Mouse (Mus musculus) hindbrain, embryonic 15.5 days (tissue): ENCODE results near the gene Irs3. TPM values are rescaled to one million over a fixed set of nuclear protein-coding genes. Genes with fewer than 3 reads are reported as not detected.

Experiments
- ATAC-seq: fragments of 200-750 bp; cut with Nextera tagmentation; 2 replicates; pipeline ENCODE4 v1.8.0; 2017; ENCODE audit warnings: low read depth, moderate number of reproducible peaks, moderate TSS enrichment; ENCODE audit not compliant: low FRiP score
- H3K27ac ChIP-seq: fragments of 300-500 bp; sonication (generic); replicated peaks from 2 replicates; pipeline ENCODE4 v1.5.1; 2015; ENCODE audit warnings: mild to moderate bottlenecking, inconsistent platforms
- H3K27me3 ChIP-seq: fragments of 300-500 bp; sonication (generic); 2 replicates; pipeline ENCODE4 v1.6.1; 2015; ENCODE audit warnings: control low read depth, inconsistent platforms
- H3K36me3 ChIP-seq: fragments of 300-500 bp; sonication (generic); 2 replicates; pipeline ENCODE4 v1.6.1; 2015; ENCODE audit warnings: control low read depth, inconsistent platforms
- H3K4me1 ChIP-seq: fragments of 300-500 bp; sonication (generic); replicated peaks from 2 replicates; pipeline ENCODE4 v1.6.1; 2015; ENCODE audit warnings: control low read depth, inconsistent platforms
- H3K4me2 ChIP-seq: fragments of 300-500 bp; sonication (generic); 2 replicates; pipeline ENCODE4 v1.6.1; 2015; ENCODE audit warnings: moderate library complexity, mild to moderate bottlenecking, inconsistent platforms
- H3K4me3 ChIP-seq: fragments of 300-500 bp; sonication (generic); 2 replicates; pipeline ENCODE4 v1.5.1; 2015; ENCODE audit warnings: mild to moderate bottlenecking, inconsistent platforms
- H3K9ac ChIP-seq: fragments of 300-500 bp; sonication (generic); 2 replicates; pipeline ENCODE4 v1.6.1; 2015; ENCODE audit warnings: inconsistent platforms
- H3K9me3 ChIP-seq: fragments of 300-500 bp; sonication (generic); 2 replicates; pipeline ENCODE4 v1.6.1; 2016; ENCODE audit warnings: control low read depth, inconsistent platforms
- WGBS: fragments of 180-500 bp; shearing (Covaris S2); methylation state at CpG from one replicate; pipeline ENCODE4 v1.1.7; 2015; 5-methylcytosine and 5-hydroxymethylcytosine counted together
- polyA plus RNA-seq: library from polyadenylated mRNA; unstranded; fragments of >200 nt; fragmentation: Nextera tagmentation; extraction: Ambion mirVana; gene quantifications from 2 replicates; pipeline ENCODE4 v1.2.1, GENCODE M21; 2015

Gene Irs3
- 0.09 and 0.12 TPM in 2 replicates for polyA plus RNA-seq

DNA sequence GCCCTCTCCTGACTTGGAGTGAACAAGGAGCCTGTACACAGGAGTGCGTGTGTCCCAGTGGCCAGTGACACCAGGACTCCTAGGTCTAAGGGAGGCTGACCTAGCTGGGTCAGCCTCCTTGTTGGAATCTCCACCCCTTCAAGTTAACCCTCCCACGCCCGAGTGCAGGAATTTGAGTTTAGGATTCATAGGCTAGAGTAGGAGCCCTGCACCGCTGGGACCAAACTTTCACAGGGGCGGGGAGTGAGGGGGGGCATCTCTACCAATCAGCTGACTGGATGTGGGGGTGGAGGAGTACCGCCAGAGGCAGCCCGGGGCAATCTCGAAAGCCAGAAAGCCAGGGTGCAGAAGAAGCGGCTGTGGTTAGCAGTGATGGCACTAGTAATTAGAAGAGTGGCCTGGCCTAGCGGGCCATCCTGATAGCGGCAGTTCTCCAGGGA is at the start of gene Irs3:
Gene Irs3 (minus strand): TSS at position 63 of the 440 bp plus-strand sequence.
- Histone ChIP-seq H3K9ac (0 out of 2 replicates have a peak within 1 kb of the TSS, but pooled peaks have one; percentile 9), H3K27ac (no peak within 1 kb of the TSS), H3K4me1 (peaks cover 22% of the 10 kb centered on the region), H3K9me3 (no peaks in the 10 kb centered on the region), H3K36me3 (peaks cover 6% of the 10 kb centered on the region), H3K27me3 (peaks cover 37% of the 10 kb centered on the region), H3K4me3 (peak within 1 kb of the TSS; percentile 27), H3K4me2 (peak within 1 kb of the TSS; percentile 49)
- 14% methylated on average over 11 of the region's 11 CpGs for WGBS
- ATAC-seq = no peak

DNA sequence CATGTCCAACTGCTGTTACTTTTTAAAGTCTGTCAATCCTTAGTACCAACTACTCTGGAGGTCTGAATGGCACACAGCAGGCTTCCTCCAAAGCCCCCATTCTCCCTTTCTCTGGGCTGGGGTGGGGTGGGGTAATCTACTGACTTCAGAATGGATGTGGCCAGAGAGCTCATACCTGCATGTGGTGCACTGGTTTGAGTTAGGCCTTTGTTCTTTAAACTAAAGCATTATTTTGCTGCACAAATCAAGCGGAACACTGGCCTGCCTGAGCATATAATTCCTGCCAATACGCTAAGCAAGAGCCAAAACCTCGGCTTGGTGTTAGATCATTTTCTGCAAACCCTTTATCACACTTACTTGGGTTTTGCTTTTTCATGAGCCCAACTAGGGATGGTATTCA is 49.3 kb upstream of the Irs3 start:
- Histone ChIP-seq H3K27me3 (no peaks in the 10 kb centered on the region), H3K27ac (no peak overlapping the region), H3K4me1 (no peaks in the 10 kb centered on the region), H3K4me2 (no peak overlapping the region), H3K4me3 (no peak overlapping the region), H3K9me3 (no peaks in the 10 kb centered on the region), H3K9ac (no peak overlapping the region), H3K36me3 (no peaks in the 10 kb centered on the region)
- 41% methylated on average over 3 of the region's 3 CpGs for WGBS
- no peak for ATAC-seq

DNA sequence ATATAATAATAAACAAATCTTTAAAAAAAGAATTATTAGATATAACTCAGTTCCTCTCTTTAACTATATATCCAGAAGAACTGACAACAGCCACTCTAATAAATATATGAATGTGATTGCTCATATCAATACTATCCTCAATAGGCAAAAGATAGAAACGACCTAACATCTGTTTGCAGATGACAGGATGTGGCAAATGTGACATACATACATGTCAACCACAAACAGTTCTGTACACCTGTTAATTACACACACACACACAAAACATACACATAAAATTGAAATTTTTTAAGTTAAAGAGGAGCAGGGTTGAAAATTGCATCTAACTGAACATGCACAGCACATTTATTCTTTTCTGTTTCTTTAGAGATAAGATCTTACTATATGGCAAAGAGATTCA is 46.4 kb upstream of the Irs3 start:
- no peak overlapping the region for H3K27ac ChIP-seq
- H3K4me1 ChIP-seq = no peaks in the 10 kb centered on the region
- H3K4me3 ChIP-seq = no peak overlapping the region
- no peak overlapping the region for H3K9ac ChIP-seq
- no peak overlapping the region for H3K4me2 ChIP-seq
- no peaks in the 10 kb centered on the region for H3K9me3 ChIP-seq
- no peaks in the 10 kb centered on the region for H3K36me3 ChIP-seq
- no peaks in the 10 kb centered on the region for H3K27me3 ChIP-seq
- 77% methylated on average over 1 of the region's 1 CpGs for WGBS
- ATAC-seq = no peak

DNA sequence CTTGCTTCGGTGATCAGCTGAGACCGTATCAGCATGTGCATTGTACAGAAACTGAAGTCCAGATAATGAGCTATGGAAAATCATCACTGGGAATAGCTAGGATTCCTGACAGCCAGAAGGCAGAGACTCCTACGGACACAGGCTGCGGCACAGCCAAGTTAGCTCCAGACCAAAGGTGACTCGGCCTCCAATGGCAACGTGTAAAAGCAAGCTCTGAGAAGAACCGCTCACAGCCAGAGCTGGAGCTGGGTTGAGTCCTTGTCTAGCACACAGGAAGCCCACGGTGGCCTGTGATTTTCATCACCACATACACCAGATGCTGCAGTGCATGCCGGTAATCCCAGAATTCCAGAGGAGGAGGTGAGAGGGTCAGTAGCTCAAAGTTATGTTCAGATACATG is 45.0 kb upstream of the Irs3 start:
- Histone ChIP-seq H3K27me3 (no peaks in the 10 kb centered on the region), H3K4me2 (no peak overlapping the region), H3K9ac (no peak overlapping the region), H3K9me3 (no peaks in the 10 kb centered on the region), H3K4me3 (no peak overlapping the region), H3K4me1 (no peaks in the 10 kb centered on the region), H3K27ac (no peak overlapping the region), H3K36me3 (no peaks in the 10 kb centered on the region)
- WGBS = 69% methylated on average over 9 of the region's 9 CpGs
- ATAC-seq = no peak

DNA sequence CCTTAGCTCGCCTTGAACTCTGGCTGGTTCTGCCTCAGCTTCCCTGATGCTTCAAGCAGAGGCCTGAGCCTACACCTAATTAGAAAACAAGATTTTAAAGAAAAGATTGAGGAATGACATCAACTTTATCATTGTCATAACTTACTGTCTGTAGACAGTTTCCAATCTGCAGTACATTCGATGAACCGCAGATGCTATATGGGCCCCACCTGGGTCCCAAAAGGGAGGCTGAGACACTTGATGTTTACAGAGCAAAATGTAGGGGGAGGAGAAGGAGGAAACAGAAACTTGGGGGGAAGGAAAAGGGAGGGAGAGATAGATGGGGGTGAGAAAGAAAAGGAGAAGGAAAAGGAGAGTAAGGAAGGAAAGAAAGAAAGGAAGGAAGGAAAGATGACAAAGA is 44.5 kb upstream of the Irs3 start:
- no peak for ATAC-seq
- no peak overlapping the region for H3K27ac ChIP-seq

DNA sequence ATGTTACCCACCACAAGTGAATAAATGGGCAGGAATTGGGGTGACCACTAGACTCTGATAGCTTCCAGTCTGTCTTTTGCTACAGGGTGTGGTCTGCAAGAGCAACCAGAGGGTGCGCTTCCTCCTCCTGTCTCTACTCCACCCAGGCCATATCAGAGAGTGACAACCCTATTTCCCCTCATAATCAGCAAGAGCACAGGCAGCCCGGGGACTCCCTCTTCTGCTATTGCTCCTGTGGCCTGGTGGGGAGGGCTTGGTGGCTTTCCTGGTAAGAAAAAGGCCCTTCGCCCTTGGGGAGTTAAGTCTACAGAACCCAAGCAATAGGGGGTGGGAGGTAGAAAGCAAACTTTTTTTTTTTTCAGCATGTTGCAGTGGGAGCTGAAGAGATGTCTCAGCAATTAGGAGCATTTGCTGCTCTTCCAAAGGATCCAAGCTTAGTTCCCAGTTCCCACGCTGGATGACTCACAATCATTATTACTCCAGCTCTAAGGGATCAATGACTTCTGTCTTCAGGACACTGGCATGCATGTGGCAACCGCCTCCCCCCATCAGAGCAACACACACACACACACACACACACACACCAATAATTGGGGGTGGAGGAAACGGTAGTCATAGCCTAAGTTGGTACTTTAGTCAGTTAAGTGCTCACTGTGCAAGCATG is 40.7 kb upstream of the Irs3 start:
- Histone ChIP-seq H3K4me3 (no peak overlapping the region), H3K36me3 (no peaks in the 10 kb centered on the region), H3K9ac (no peak overlapping the region), H3K4me2 (no peak overlapping the region), H3K27me3 (no peaks in the 10 kb centered on the region), H3K27ac (no peak overlapping the region), H3K9me3 (no peaks in the 10 kb centered on the region), H3K4me1 (peaks cover 25% of the 10 kb centered on the region)
- no peak for ATAC-seq
- 90% methylated on average over 6 of the region's 6 CpGs for WGBS

More for the DNA sequence above, 44.5 kb upstream of the Irs3 start:
- Histone ChIP-seq H3K27me3 (no peaks in the 10 kb centered on the region), H3K9ac (no peak overlapping the region), H3K4me2 (no peak overlapping the region), H3K4me3 (no peak overlapping the region), H3K36me3 (no peaks in the 10 kb centered on the region), H3K4me1 (no peaks in the 10 kb centered on the region), H3K9me3 (no peaks in the 10 kb centered on the region)
- WGBS = 88% methylated on average over 3 of the region's 3 CpGs

DNA sequence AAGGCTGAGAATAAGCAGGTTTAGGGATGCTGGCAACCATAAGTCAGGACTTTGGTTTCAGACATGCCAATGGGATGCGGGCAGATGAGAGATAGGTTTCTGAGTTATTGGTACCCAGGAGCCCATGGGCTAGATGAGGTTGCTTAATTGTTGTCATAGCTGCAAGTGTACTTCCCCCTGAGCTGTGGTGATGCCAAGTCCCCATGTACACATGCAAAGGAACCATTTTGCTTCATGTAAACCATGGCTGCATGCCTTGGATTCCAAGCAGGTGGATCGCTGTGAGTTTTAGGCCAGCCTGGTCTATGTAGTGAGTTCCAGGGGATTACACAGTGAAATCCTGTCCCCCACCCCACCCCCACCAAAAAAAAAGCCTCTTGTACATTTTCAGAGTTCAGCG is 40.1 kb upstream of the Irs3 start:
- no peak overlapping the region for H3K4me3 ChIP-seq
- H3K4me1 ChIP-seq = peaks cover 25% of the 10 kb centered on the region
- no peak overlapping the region for H3K4me2 ChIP-seq
- no peaks in the 10 kb centered on the region for H3K9me3 ChIP-seq
- no peak overlapping the region for H3K27ac ChIP-seq
- H3K9ac ChIP-seq = no peak overlapping the region
- no peaks in the 10 kb centered on the region for H3K27me3 ChIP-seq
- no peaks in the 10 kb centered on the region for H3K36me3 ChIP-seq
- WGBS = 96% methylated on average over 3 of the region's 3 CpGs
- no peak for ATAC-seq

DNA sequence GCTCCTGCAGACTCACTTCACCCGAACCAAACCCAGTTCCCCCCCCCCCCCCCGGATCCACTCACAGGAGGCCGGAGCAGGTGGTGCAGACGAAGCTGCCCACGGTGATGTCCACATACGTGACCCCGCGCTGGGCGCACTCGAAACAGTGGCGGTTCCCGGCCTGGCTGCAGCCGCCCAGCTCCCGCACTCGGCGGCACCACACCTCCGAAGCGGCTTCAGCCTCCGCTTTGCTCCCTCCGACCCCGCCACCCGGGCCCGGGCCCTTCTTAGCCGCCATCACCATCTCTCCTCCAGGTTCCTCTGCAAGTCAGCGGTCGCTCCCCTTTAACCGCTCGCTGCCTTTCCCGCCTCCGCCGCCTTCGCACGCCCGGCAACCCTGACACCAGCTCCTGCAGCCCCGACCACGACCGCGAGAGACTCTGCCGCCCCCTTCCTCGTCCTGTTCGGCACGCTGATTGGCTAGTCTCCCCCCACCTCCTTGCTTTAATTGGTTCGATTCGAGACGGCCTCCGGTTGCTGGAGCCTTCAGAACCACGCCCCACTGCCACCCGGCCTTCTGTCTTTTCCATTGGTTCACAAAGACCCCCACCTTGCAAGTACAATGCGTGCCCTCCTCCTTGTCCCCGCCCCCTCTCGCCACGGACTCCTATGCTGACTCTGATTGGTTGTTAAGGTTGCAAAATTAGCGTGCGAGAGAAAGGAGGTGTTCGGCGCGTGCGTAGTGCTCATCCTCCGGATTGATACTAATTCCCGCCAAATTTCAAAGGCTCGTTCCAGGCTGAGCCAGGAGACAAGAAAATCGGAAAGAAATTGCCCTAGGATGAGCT is 39.0 kb upstream of the Irs3 start, which contains the start of gene Agfg2:
Gene Agfg2 (minus strand): TSS at position 433 of the 830 bp plus-strand sequence.
- H3K9me3 ChIP-seq = no peaks in the 10 kb centered on the region
- peaks cover 25% of the 10 kb centered on the region for H3K4me1 ChIP-seq
- H3K9ac ChIP-seq = peak within 1 kb of the TSS; percentile 80
- H3K27ac ChIP-seq = peak within 1 kb of the TSS; percentile 86
- H3K4me2 ChIP-seq = peak within 1 kb of the TSS; percentile 74
- H3K27me3 ChIP-seq = no peaks in the 10 kb centered on the region
- ATAC-seq = peak; percentile 99
- WGBS = under 1% methylated on average over 60 of the region's 62 CpGs
- peak within 1 kb of the TSS; percentile 97 for H3K4me3 ChIP-seq
- no peaks in the 10 kb centered on the region for H3K36me3 ChIP-seq

DNA sequence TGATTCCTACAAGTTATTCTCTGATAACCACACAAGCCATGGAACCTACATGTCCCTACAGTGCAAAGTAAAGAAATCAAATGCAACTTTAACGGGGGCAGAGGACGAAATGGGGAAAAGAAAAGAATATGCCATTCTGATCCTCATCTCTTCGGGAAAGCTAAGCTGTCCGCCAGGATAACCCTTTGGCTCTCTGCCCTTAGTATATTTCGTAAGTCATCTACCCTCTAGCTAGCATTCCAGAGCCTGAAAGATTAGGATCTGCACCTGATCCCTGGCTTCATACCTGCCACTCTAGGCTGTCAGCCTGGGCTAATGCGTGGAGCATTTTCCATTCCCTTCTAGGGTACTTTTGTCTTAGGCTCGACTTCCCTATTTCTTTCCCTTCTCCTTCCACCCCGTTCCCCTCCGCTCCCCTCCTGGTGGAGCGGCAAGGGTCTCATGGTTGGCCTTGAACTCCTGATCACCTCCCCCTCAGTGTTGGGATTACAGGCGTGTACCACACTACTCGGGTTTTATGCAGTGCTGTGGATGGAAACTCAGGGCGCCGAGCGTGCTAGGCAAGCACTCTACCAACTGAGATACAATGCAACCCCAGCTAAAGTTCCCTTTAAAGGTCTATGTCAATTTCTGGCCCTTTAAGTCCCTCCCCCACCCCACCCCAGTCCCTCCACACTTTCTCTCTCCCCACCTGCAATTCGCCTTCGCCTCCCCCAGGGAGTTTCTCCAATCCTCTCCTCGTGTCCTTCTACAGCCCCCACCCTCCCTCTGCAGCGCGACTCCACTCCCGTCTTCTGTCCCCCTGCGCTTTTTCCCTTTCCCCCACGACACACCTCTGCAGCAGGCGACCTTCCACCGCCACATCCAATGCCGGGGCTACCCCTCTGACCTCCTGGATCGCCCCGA is 38.1 kb upstream of the Irs3 start:
- no peaks in the 10 kb centered on the region for H3K36me3 ChIP-seq
- H3K4me2 ChIP-seq = peak overlapping the region; percentile 74
- H3K9ac ChIP-seq = peak overlapping the region; percentile 80
- 10% methylated on average over 28 of the region's 28 CpGs for WGBS
- H3K4me1 ChIP-seq = peaks cover 25% of the 10 kb centered on the region
- H3K27ac ChIP-seq = peak overlapping the region; percentile 86
- ATAC-seq = no peak
- H3K9me3 ChIP-seq = no peaks in the 10 kb centered on the region
- H3K27me3 ChIP-seq = no peaks in the 10 kb centered on the region
- peak overlapping the region; percentile 97 for H3K4me3 ChIP-seq

DNA sequence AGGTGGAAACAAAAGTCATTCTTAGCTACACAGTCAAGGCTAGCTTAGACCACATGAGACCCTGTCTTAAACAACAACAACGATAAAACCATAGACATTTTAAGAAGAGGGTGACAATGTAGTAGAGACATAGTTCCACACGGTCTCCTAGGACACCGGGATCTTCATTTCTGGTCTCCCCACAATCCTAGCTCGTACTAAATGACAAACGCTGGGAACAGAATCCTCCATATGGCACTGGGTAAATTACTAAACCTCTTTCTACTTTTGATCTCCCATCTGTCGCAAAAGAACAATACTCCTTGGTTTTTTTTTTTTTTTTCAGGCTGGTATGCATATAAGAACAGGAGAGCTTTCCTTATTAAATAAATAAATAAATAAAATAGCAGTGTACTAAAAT is 37.0 kb upstream of the Irs3 start:
- no peak overlapping the region for H3K9ac ChIP-seq
- ATAC-seq = no peak
- H3K27me3 ChIP-seq = no peaks in the 10 kb centered on the region
- 67% methylated on average over 6 of the region's 6 CpGs for WGBS
- H3K4me2 ChIP-seq = peak overlapping the region; percentile 74
- no peak overlapping the region for H3K27ac ChIP-seq
- H3K36me3 ChIP-seq = no peaks in the 10 kb centered on the region
- H3K4me1 ChIP-seq = peaks cover 25% of the 10 kb centered on the region
- no peaks in the 10 kb centered on the region for H3K9me3 ChIP-seq
- no peak overlapping the region for H3K4me3 ChIP-seq

DNA sequence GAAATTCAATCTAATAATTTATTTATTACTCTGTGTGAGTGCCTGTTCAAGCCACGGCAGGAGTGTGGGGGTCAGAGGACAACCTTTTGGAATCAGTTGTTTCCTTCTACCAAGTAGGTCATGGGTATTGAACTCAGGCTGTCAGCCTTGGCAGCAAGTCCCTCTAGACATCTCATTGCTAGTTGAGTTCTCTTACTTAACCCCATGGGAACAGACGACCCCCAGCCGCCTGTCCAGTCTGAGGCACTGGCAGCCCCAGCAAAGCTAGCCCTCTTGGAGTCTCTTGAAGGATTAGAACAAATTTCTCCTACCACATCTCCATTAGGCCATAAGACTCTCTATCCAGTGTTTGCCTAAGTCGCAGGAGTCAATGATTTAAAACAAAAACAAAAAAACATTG is 34.2 kb upstream of the Irs3 start:
- no peaks in the 10 kb centered on the region for H3K9me3 ChIP-seq
- no peak for ATAC-seq
- 86% methylated on average over 4 of the region's 4 CpGs for WGBS

More for the DNA sequence above, 34.2 kb upstream of the Irs3 start:
- Histone ChIP-seq H3K36me3 (no peaks in the 10 kb centered on the region), H3K27me3 (no peaks in the 10 kb centered on the region), H3K4me1 (peaks cover 25% of the 10 kb centered on the region), H3K27ac (no peak overlapping the region), H3K9ac (no peak overlapping the region), H3K4me3 (no peak overlapping the region), H3K4me2 (no peak overlapping the region)
